Mouse (Mus musculus) lung, postnatal 4 days (tissue): ENCODE measurements around the gene Rhbdf2.
A peak's percentile ranks its signal among the peaks of the same experiment; 100 is the strongest.

ENCODE experiments used
- DNase-seq, 2 experiments: peaks; one replicate each; pipeline ENCODE4 v3.0.0; 2021

The Rhbdf2 gene

GRCm38 (mm10) chr11:116658238-116658637, 31.4 kb upstream of the Rhbdf2 start:
- DNase-seq = peak in 1 of 2 experiments; percentile 58

- peak; percentile 94 to 97 for DNase-seq
These were observed 30.7 kb upstream of the Rhbdf2 start for GRCm38 (mm10) chr11:116657311-116658223.

GRCm38 (mm10) chr11:116656348-116657191, 29.8 kb upstream of the Rhbdf2 start:
- DNase-seq = peak; percentile 54 to 81

GRCm38 (mm10) chr11:116654255-116654821, 27.5 kb upstream of the Rhbdf2 start, which contains the start of gene Cygb:
Cygb (minus strand) TSS chr11:116654313.
- DNase-seq = peak; percentile 46 to 60

- peak; percentile 66 to 70 for DNase-seq
These were observed 26.9 kb upstream of the Rhbdf2 start for GRCm38 (mm10) chr11:116653709-116654221.

- no peak for DNase-seq
These were observed 26.4 kb upstream of the Rhbdf2 start, which contains the start of gene Prcd for GRCm38 (mm10) chr11:116653234-116653633. Prcd (plus strand) TSS chr11:116653534.

- no peak for DNase-seq
These were observed 25.7 kb upstream of the Rhbdf2 start for GRCm38 (mm10) chr11:116652330-116653098.

- DNase-seq = no peak
These were observed 24.5 kb upstream of the Rhbdf2 start for GRCm38 (mm10) chr11:116651339-116651738.

GRCm38 (mm10) chr11:116650811-116651210, 24.0 kb upstream of the Rhbdf2 start:
- DNase-seq = no peak

GRCm38 (mm10) chr11:116649711-116650337, 23.0 kb upstream of the Rhbdf2 start:
- DNase-seq = no peak

- no peak for DNase-seq
These were observed 22.2 kb upstream of the Rhbdf2 start for GRCm38 (mm10) chr11:116648976-116649375.

- peak; percentile 63 to 83 for DNase-seq
These were observed 21.5 kb upstream of the Rhbdf2 start for GRCm38 (mm10) chr11:116648213-116648921.

GRCm38 (mm10) chr11:116647340-116647991, 20.6 kb upstream of the Rhbdf2 start:
- DNase-seq = peak; percentile 57 to 83

- no peak for DNase-seq
These were observed 20.0 kb upstream of the Rhbdf2 start for GRCm38 (mm10) chr11:116646771-116647170.

GRCm38 (mm10) chr11:116646136-116646535, 19.3 kb upstream of the Rhbdf2 start:
- DNase-seq = peak in 1 of 2 experiments; percentile 29

- DNase-seq = no peak
These were observed 18.8 kb upstream of the Rhbdf2 start for GRCm38 (mm10) chr11:116645446-116646110.

GRCm38 (mm10) chr11:116644225-116645112, 17.6 kb upstream of the Rhbdf2 start:
- peak; percentile 46 to 76 for DNase-seq

- no peak for DNase-seq
These were observed 16.9 kb upstream of the Rhbdf2 start for GRCm38 (mm10) chr11:116643579-116644224.
